Mouse (Mus musculus) megakaryocyte, embryonic 14.5 days (primary cell): ENCODE data around the gene Phactr1.

Experiments used
- FLI1 ChIP-seq: IDR thresholded peaks from 2 replicates; pipeline ENCODE4 v1.6.1; 2012; ENCODE audit warnings: low read length, inconsistent platforms, mixed read lengths
- GATA1 ChIP-seq: IDR thresholded peaks from 3 replicates; pipeline ENCODE4 v1.6.1; 2012; ENCODE audit warnings: mixed read lengths, low read length, inconsistent platforms, borderline replicate concordance

DNA sequence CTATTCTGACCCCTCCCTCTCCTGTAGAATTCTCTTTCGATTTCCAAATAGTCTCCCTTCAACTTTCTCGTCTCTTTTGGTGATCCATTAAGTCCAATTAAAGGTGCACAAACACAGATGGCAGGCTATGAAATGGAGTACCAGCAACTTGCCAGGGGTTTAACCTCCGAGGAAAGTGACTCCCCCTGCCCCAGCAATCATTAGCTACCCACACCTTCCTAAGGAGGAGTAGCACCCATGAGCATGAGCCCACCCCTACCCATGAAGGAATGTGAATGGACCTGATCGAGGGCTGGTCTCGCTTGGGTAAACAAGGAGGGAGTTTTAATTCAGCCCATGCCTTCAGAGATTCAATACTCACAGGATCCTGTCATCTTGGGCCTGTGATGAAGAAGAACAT lies 268.9 kb downstream of the Phactr1 start:
- no peak for TF ChIP-seq GATA1
- no peak for TF ChIP-seq FLI1
